Mouse (Mus musculus): Measurements from ENCODE around the gene Rab30. TPM values are rescaled to one million over a fixed set of nuclear protein-coding genes. Genes with fewer than 3 reads are reported as not detected.

The Rab30 gene
- total and polyA plus RNA-seq, 2 experiments from 2014 or later = 6.1 to 7.3 TPM

GRCm38 (mm10) chr7:92781361-92781760 lies 40.0 kb downstream of the Rab30 start:
- Histone ChIP-seq H3K9me3 (replicated peaks; ENCODE audit: control insufficient read depth, low read length) (no peaks in the 10 kb centered on the region), H3K27me3 (ENCODE audit: control insufficient read depth, insufficient read depth, low read length) (no peaks in the 10 kb centered on the region), H3K4me1 (ENCODE audit: control insufficient read depth, insufficient read depth) (0 out of 2 replicates have a peak, but pooled peaks cover 6% of the 10 kb centered on the region), H3K9ac (replicated peaks; ENCODE audit: low read depth, low read length) (no peak overlapping the region), H3K36me3 (replicated peaks; ENCODE audit: control insufficient read depth, insufficient read depth, low read length) (no peaks in the 10 kb centered on the region), H3K4me3 (ENCODE audit: low read depth, low read length) (no peak overlapping the region), H3K4me2 (ENCODE audit: low read depth, low read length) (no peak overlapping the region), H3K27ac (ENCODE audit: low read depth) (no peak overlapping the region)
- no peak for DNase-seq (ENCODE audit: low spot score)
- 92% methylated on average over 1 of the region's 1 CpGs for WGBS
- ATAC-seq (ENCODE audit: insufficient read depth, low read depth) = no peak
- TF ChIP-seq CTCF (IDR thresholded peaks at IDR 0.05; ENCODE audit: low read depth) = no peak
- no peak for TF ChIP-seq EP300 (IDR thresholded peaks at IDR 0.05; ENCODE audit: low read depth)

- no peak for ATAC-seq (ENCODE audit: insufficient read depth, low read depth)
- no peak overlapping the region for H3K4me3 ChIP-seq (ENCODE audit: low read depth, low read length)
- no peak overlapping the region for H3K4me2 ChIP-seq (ENCODE audit: low read depth, low read length)
- H3K9me3 ChIP-seq (replicated peaks; ENCODE audit: control insufficient read depth, low read length) = no peaks in the 10 kb centered on the region
- TF ChIP-seq CTCF (IDR thresholded peaks at IDR 0.05; ENCODE audit: low read depth) (no peak), EP300 (IDR thresholded peaks at IDR 0.05; ENCODE audit: low read depth) (no peak)
- no peaks in the 10 kb centered on the region for H3K36me3 ChIP-seq (replicated peaks; ENCODE audit: control insufficient read depth, insufficient read depth, low read length)
- H3K4me1 ChIP-seq (ENCODE audit: control insufficient read depth, insufficient read depth) = 0 out of 2 replicates have a peak, but pooled peaks cover 6% of the 10 kb centered on the region
- WGBS = 84% methylated on average over 3 of the region's 3 CpGs
- H3K27me3 ChIP-seq (ENCODE audit: control insufficient read depth, insufficient read depth, low read length) = no peaks in the 10 kb centered on the region
- H3K9ac ChIP-seq (replicated peaks; ENCODE audit: low read depth, low read length) = no peak overlapping the region
- no peak for DNase-seq (ENCODE audit: low spot score)
- H3K27ac ChIP-seq (ENCODE audit: low read depth) = no peak overlapping the region
Observed at GRCm38 (mm10) chr7:92781948-92782347, 40.5 kb downstream of the Rab30 start.

GRCm38 (mm10) chr7:92782511-92782910 lies 41.1 kb downstream of the Rab30 start:
- DNase-seq (ENCODE audit: low spot score) = no peak
- 79% methylated on average over 9 of the region's 9 CpGs for WGBS
- Histone ChIP-seq H3K4me1 (ENCODE audit: control insufficient read depth, insufficient read depth) (0 out of 2 replicates have a peak, but pooled peaks cover 6% of the 10 kb centered on the region), H3K36me3 (replicated peaks; ENCODE audit: control insufficient read depth, insufficient read depth, low read length) (no peaks in the 10 kb centered on the region), H3K9me3 (replicated peaks; ENCODE audit: control insufficient read depth, low read length) (no peaks in the 10 kb centered on the region), H3K27me3 (ENCODE audit: control insufficient read depth, insufficient read depth, low read length) (no peaks in the 10 kb centered on the region), H3K4me2 (ENCODE audit: low read depth, low read length) (no peak overlapping the region), H3K4me3 (ENCODE audit: low read depth, low read length) (no peak overlapping the region), H3K27ac (ENCODE audit: low read depth) (no peak overlapping the region), H3K9ac (replicated peaks; ENCODE audit: low read depth, low read length) (no peak overlapping the region)
- no peak for TF ChIP-seq EP300 (IDR thresholded peaks at IDR 0.05; ENCODE audit: low read depth)
- TF ChIP-seq CTCF (IDR thresholded peaks at IDR 0.05; ENCODE audit: low read depth) = no peak
- ATAC-seq (ENCODE audit: insufficient read depth, low read depth) = no peak

DNA sequence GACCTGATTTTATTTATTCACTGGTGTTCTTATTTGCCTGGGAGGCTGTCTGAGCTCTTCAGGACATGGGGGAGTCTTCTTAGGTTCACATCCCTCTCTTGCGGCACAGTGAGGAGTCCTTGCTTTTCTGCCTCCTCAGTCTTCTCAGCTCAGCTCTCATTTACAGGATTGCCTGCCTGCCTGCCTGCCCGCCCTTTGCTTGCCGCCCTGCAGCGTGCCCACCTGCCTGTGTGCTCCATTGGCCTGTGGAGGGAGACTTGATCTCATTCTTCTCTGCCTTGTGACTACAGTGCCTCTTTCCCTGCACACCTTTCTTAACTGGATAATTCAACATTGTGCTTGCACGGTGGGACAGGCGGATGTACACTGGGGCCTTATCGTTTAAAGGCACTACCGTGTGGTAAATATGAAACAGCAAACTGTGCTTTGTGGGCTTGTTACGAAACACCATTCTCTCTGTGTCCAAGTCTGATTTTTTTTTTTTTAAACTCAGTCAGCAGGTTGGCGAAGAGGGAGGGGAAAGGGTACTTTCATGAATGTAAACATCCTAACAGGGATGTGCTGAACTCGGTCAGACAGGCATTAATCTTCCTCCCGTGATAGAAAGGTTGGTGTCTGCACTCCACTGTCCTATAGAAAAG lies 41.9 kb downstream of the Rab30 start:
- H3K4me2 ChIP-seq (ENCODE audit: low read depth, low read length) = no peak overlapping the region
- WGBS = 82% methylated on average over 12 of the region's 12 CpGs

GRCm38 (mm10) chr7:92783914-92784313 lies 42.5 kb downstream of the Rab30 start:
- 79% methylated on average over 11 of the region's 11 CpGs for WGBS
- Histone ChIP-seq H3K4me2 (ENCODE audit: low read depth, low read length) (no peak overlapping the region), H3K4me1 (ENCODE audit: control insufficient read depth, insufficient read depth) (0 out of 2 replicates have a peak, but pooled peaks cover 6% of the 10 kb centered on the region), H3K27ac (ENCODE audit: low read depth) (no peak overlapping the region), H3K27me3 (ENCODE audit: control insufficient read depth, insufficient read depth, low read length) (no peaks in the 10 kb centered on the region), H3K36me3 (replicated peaks; ENCODE audit: control insufficient read depth, insufficient read depth, low read length) (no peaks in the 10 kb centered on the region), H3K4me3 (ENCODE audit: low read depth, low read length) (no peak overlapping the region), H3K9ac (replicated peaks; ENCODE audit: low read depth, low read length) (no peak overlapping the region), H3K9me3 (replicated peaks; ENCODE audit: control insufficient read depth, low read length) (no peaks in the 10 kb centered on the region)
- DNase-seq (ENCODE audit: low spot score) (no peak), ATAC-seq (ENCODE audit: insufficient read depth, low read depth) (no peak)
- TF ChIP-seq CTCF (IDR thresholded peaks at IDR 0.05; ENCODE audit: low read depth) (no peak), EP300 (IDR thresholded peaks at IDR 0.05; ENCODE audit: low read depth) (no peak)

More for the DNA sequence above, 41.9 kb downstream of the Rab30 start:
- Histone ChIP-seq H3K27ac (ENCODE audit: low read depth) (no peak overlapping the region), H3K4me3 (ENCODE audit: low read depth, low read length) (no peak overlapping the region), H3K27me3 (ENCODE audit: control insufficient read depth, insufficient read depth, low read length) (no peaks in the 10 kb centered on the region), H3K9me3 (replicated peaks; ENCODE audit: control insufficient read depth, low read length) (no peaks in the 10 kb centered on the region), H3K9ac (replicated peaks; ENCODE audit: low read depth, low read length) (no peak overlapping the region), H3K36me3 (replicated peaks; ENCODE audit: control insufficient read depth, insufficient read depth, low read length) (no peaks in the 10 kb centered on the region), H3K4me1 (ENCODE audit: control insufficient read depth, insufficient read depth) (0 out of 2 replicates have a peak, but pooled peaks cover 6% of the 10 kb centered on the region)
- TF ChIP-seq CTCF (IDR thresholded peaks at IDR 0.05; ENCODE audit: low read depth) (no peak), EP300 (IDR thresholded peaks at IDR 0.05; ENCODE audit: low read depth) (no peak)
- ATAC-seq (ENCODE audit: insufficient read depth, low read depth) = no peak
- DNase-seq (ENCODE audit: low spot score) = no peak

DNA sequence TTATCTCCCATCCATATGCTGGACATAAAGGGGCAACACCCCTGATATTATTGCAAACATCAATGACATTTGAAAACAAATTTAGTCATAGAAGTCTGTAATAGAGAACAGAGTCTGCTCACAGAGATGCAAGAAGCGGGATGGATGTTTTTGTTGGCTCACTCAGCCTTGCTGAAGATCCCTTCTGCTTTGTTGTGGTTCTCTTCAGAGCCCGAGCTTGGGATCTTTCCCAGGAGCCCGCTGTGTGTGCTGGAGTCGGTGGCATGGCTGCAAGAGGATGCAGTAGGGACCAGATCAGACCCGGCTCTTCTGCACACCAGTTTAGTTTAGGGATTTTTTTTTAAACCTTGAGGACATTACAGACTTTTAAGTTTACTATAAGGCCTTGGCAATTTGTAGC lies 54.3 kb downstream of the Rab30 start:
- no peak overlapping the region for H3K4me2 ChIP-seq (ENCODE audit: low read depth, low read length)
- no peak for DNase-seq (ENCODE audit: low spot score)
- ATAC-seq (ENCODE audit: insufficient read depth, low read depth) = no peak
- no peak overlapping the region for H3K27ac ChIP-seq (ENCODE audit: low read depth)
- H3K9me3 ChIP-seq (replicated peaks; ENCODE audit: control insufficient read depth, low read length) = no peaks in the 10 kb centered on the region
- no peak overlapping the region for H3K9ac ChIP-seq (replicated peaks; ENCODE audit: low read depth, low read length)
- H3K4me3 ChIP-seq (ENCODE audit: low read depth, low read length) = no peak overlapping the region
- no peaks in the 10 kb centered on the region for H3K4me1 ChIP-seq (ENCODE audit: control insufficient read depth, insufficient read depth)
- WGBS = 67% methylated on average over 5 of the region's 5 CpGs
- TF ChIP-seq EP300 (IDR thresholded peaks at IDR 0.05; ENCODE audit: low read depth) = no peak
- no peak for TF ChIP-seq CTCF (IDR thresholded peaks at IDR 0.05; ENCODE audit: low read depth)
- no peaks in the 10 kb centered on the region for H3K27me3 ChIP-seq (ENCODE audit: control insufficient read depth, insufficient read depth, low read length)
- no peaks in the 10 kb centered on the region for H3K36me3 ChIP-seq (replicated peaks; ENCODE audit: control insufficient read depth, insufficient read depth, low read length)
